Mouse (Mus musculus) forebrain, embryonic 13.5 days (tissue): ENCODE measurements around the gene Zeb2. TPM values are rescaled to one million over a fixed set of nuclear protein-coding genes. Genes with fewer than 3 reads are reported as not detected.

ENCODE experiments used
- ATAC-seq: fragments of 200-750 bp; cut with Nextera tagmentation; 2 replicates; pipeline ENCODE4 v1.8.0; 2017
- H3K27ac ChIP-seq: fragments of 300-500 bp; sonication (generic); 2 replicates; pipeline ENCODE4 v1.5.1; 2015; ENCODE audit warnings: inconsistent platforms, mild to moderate bottlenecking, moderate library complexity
- H3K27me3 ChIP-seq: fragments of 300-500 bp; sonication (generic); 2 replicates; pipeline ENCODE4 v1.6.1; 2015; ENCODE audit warnings: mild to moderate bottlenecking, inconsistent platforms
- H3K36me3 ChIP-seq: fragments of 300-500 bp; sonication (generic); 2 replicates; pipeline ENCODE4 v1.6.1; 2015; ENCODE audit warnings: mild to moderate bottlenecking, inconsistent platforms; ENCODE audit not compliant: poor library complexity, severe bottlenecking
- H3K4me1 ChIP-seq: fragments of 300-500 bp; sonication (generic); 2 replicates; pipeline ENCODE4 v1.6.1; 2015; ENCODE audit warnings: inconsistent platforms
- H3K4me2 ChIP-seq: fragments of 300-500 bp; sonication (generic); 2 replicates; pipeline ENCODE4 v1.6.1; 2015; ENCODE audit warnings: inconsistent platforms, mild to moderate bottlenecking, moderate library complexity
- H3K4me3 ChIP-seq: fragments of 300-500 bp; sonication (generic); 2 replicates; pipeline ENCODE4 v1.5.1; 2015; ENCODE audit warnings: mild to moderate bottlenecking, inconsistent platforms
- H3K9ac ChIP-seq: fragments of 300-500 bp; sonication (generic); 2 replicates; pipeline ENCODE4 v1.6.1; 2015; ENCODE audit warnings: mild to moderate bottlenecking, inconsistent platforms
- H3K9me3 ChIP-seq: fragments of 300-500 bp; sonication (generic); replicated peaks from 2 replicates; pipeline ENCODE4 v1.6.1; 2016; ENCODE audit warnings: inconsistent platforms
- WGBS: fragments of 180-500 bp; shearing (Covaris S2); methylation state at CpG from one replicate; pipeline ENCODE4 v1.1.7; 2015; 5-methylcytosine and 5-hydroxymethylcytosine counted together
- polyA plus RNA-seq: library from polyadenylated mRNA; unstranded; fragments of >200 nt; fragmentation: Nextera tagmentation; extraction: Ambion mirVana; gene quantifications from 2 replicates; pipeline ENCODE4 v1.2.1, GENCODE M21; 2015

Gene Zeb2
- polyA plus RNA-seq, 1 experiment from 2014 or later, result 85.4 TPM

DNA sequence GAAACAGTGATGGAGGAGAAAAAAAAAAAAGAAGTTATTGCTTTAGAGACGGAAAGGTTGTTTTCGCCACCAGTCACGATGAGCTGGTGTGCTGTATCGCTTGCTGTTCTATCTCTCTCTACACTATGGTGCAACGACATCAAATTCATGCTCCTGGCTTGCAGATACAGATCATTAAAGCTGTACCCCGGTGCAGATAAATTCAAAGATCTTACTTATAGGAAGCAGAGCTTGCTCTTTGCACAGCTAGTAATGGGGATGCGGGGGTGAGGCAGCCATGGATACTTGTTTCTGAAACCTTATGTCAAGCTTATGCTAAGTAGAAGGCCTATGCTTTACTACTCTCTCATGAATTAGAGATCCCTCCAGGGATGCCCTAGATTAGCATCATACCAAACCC, 23.7 kb downstream of the Zeb2 start:
- peaks cover 19% of the 10 kb centered on the region for H3K36me3 ChIP-seq
- no peak overlapping the region for H3K4me3 ChIP-seq
- no peak for ATAC-seq
- no peaks in the 10 kb centered on the region for H3K27me3 ChIP-seq
- peak overlapping the region; percentile 59 for H3K27ac ChIP-seq
- no peaks in the 10 kb centered on the region for H3K9me3 ChIP-seq
- peaks cover 90% of the 10 kb centered on the region for H3K4me1 ChIP-seq
- WGBS, result 89% methylated on average over 7 of the region's 7 CpGs
- no peak overlapping the region for H3K4me2 ChIP-seq
- H3K9ac ChIP-seq, result no peak overlapping the region

DNA sequence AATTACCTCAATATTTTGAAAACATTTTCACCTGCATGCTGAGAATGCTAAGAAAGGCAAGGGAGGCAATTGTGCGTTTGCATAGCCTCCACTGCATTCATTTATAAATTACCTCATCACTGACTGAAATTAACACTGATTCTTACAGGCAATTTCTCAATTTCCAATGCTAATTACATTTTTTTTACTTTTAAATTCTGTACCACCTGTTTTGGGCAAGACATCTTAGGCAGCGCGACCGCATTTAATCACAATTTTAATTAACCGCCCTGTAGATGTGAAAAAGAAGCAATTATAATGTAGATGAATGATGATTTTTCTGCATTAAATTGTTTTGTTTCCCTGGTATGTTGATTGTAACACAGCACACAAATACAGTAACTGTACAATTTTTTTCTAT, 24.5 kb downstream of the Zeb2 start:
- Histone ChIP-seq H3K4me1 (peaks cover 92% of the 10 kb centered on the region), H3K36me3 (peaks cover 19% of the 10 kb centered on the region), H3K27ac (no peak overlapping the region; the same call in 1 of the 2 replicates), H3K4me3 (no peak overlapping the region), H3K27me3 (no peaks in the 10 kb centered on the region), H3K9ac (no peak overlapping the region), H3K4me2 (no peak overlapping the region), H3K9me3 (no peaks in the 10 kb centered on the region)
- peak; percentile 37; the same call in 1 of the 2 replicates for ATAC-seq
- 55% methylated on average over 5 of the region's 5 CpGs for WGBS

DNA sequence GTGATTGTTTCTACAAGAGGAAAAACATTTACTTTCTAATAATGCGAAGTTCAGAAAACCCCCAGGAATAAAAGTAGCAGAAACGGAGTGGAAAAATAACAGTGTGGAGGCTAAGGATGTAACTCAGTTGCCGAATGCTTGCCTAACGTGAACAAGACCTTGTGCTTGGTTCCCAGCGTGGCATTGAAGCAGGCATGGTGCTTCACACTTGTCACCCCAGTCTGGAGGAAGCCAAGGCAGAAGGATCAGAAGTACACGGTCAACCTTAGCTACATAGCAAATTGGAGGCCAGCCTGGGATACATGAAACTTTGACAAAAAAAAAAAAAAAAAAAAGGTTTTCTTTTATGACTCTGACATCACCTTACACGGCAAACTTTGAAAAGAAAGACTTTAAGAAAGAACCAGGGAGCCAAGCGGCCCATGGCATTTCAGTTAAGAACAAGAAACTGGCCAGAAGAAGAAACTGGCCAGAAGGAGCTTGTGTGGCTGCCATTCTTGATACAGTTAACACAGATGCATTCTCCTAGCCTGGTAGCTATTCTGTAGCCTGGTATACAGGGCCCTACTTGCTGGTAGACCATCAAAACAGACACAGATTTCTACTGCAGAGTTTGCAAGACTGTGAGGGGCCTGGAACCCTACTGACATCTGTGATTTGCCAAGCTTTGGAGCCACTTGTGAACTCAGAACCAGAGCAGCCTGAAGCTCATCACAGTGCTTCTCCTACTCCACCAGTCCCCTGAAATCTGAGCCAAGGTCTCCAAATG, 26.5 kb downstream of the Zeb2 start:
- H3K27me3 ChIP-seq, result no peaks in the 10 kb centered on the region
- H3K9me3 ChIP-seq, result no peaks in the 10 kb centered on the region
- peaks cover 76% of the 10 kb centered on the region for H3K4me1 ChIP-seq
- no peak overlapping the region for H3K4me3 ChIP-seq
- no peak overlapping the region for H3K9ac ChIP-seq
- ATAC-seq, result no peak
- WGBS, result 91% methylated on average over 8 of the region's 8 CpGs
- H3K36me3 ChIP-seq, result peaks cover 19% of the 10 kb centered on the region
- H3K4me2 ChIP-seq, result no peak overlapping the region
- H3K27ac ChIP-seq, result no peak overlapping the region

DNA sequence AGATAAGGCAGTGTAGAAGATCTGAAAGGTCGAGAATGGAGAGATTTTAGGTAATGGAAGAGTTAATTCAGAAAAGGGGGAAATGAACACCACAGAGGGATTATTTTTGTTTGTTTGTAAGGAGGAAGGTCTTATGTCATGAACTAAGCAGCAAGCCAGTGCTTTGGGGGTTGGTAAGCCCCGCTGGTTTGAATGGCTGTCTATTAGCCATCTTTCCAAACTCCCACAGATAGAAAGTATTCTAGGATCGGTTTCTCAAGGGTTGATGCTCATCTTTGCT, 28.0 kb downstream of the Zeb2 start:
- peaks cover 69% of the 10 kb centered on the region for H3K4me1 ChIP-seq
- peaks cover 15% of the 10 kb centered on the region; the same call in 1 of the 2 replicates for H3K36me3 ChIP-seq
- no peak overlapping the region for H3K4me3 ChIP-seq
- H3K27ac ChIP-seq, result peak overlapping the region; percentile 27; the same call in 1 of the 2 replicates
- no peak for ATAC-seq
- no peaks in the 10 kb centered on the region for H3K27me3 ChIP-seq
- no peaks in the 10 kb centered on the region for H3K9me3 ChIP-seq
- H3K9ac ChIP-seq, result no peak overlapping the region
- H3K4me2 ChIP-seq, result 0 out of 2 replicates have a peak overlapping the region, but pooled peaks have one; percentile 10
- 56% methylated on average over 3 of the region's 3 CpGs for WGBS

GRCm38 (mm10) chr2:45088435-45089250, 28.6 kb downstream of the Zeb2 start:
- WGBS, result 25% methylated on average over 15 of the region's 15 CpGs
- peaks cover 70% of the 10 kb centered on the region for H3K4me1 ChIP-seq
- H3K36me3 ChIP-seq, result peaks cover 11% of the 10 kb centered on the region; the same call in 1 of the 2 replicates
- no peaks in the 10 kb centered on the region for H3K27me3 ChIP-seq
- H3K9me3 ChIP-seq, result no peaks in the 10 kb centered on the region
- no peak for ATAC-seq
- H3K4me2 ChIP-seq, result peak overlapping the region; percentile 10
- H3K9ac ChIP-seq, result no peak overlapping the region
- no peak overlapping the region for H3K4me3 ChIP-seq
- H3K27ac ChIP-seq, result 0 out of 2 replicates have a peak overlapping the region, but pooled peaks have one; percentile 22

GRCm38 (mm10) chr2:45087208-45087607, 30.0 kb downstream of the Zeb2 start:
- H3K9me3 ChIP-seq, result no peaks in the 10 kb centered on the region
- H3K9ac ChIP-seq, result no peak overlapping the region
- no peaks in the 10 kb centered on the region for H3K27me3 ChIP-seq
- peaks cover 70% of the 10 kb centered on the region for H3K4me1 ChIP-seq
- ATAC-seq, result no peak
- H3K36me3 ChIP-seq, result peaks cover 9% of the 10 kb centered on the region; the same call in 1 of the 2 replicates
- H3K4me3 ChIP-seq, result no peak overlapping the region
- H3K4me2 ChIP-seq, result no peak overlapping the region
- 73% methylated on average over 4 of the region's 4 CpGs for WGBS
- no peak overlapping the region for H3K27ac ChIP-seq

GRCm38 (mm10) chr2:45085653-45086052, 31.5 kb downstream of the Zeb2 start:
- Histone ChIP-seq H3K9ac (no peak overlapping the region), H3K4me2 (no peak overlapping the region), H3K9me3 (no peaks in the 10 kb centered on the region), H3K27me3 (no peaks in the 10 kb centered on the region), H3K27ac (no peak overlapping the region), H3K36me3 (peaks cover 4% of the 10 kb centered on the region; the same call in 1 of the 2 replicates), H3K4me1 (peaks cover 73% of the 10 kb centered on the region), H3K4me3 (no peak overlapping the region)
- WGBS, result 89% methylated on average over 5 of the region's 5 CpGs
- no peak for ATAC-seq

- ATAC-seq, result peak; percentile 40; the same call in 1 of the 2 replicates
- H3K4me2 ChIP-seq, result no peak overlapping the region; the same call in 1 of the 2 replicates
Measured at GRCm38 (mm10) chr2:45083042-45083441, 34.2 kb downstream of the Zeb2 start.

DNA sequence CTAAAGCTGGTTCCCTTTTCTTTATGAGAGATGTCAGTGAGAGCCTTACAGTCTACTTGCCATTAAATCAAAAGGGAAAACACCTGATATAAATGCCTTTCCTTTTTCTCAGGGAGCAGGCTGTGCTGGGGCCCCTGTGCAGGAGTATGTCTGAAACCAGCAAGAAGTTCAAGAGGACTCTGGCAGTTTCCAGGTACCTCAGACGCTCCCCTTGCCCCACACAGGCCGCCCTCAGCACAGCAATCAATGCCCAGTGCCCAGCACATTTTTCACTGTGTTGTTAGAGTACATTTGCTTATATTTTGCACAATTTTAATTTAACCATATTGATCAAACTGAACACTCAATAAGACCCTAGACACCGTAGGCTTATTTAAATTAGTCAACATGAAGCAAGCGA, 35.6 kb downstream of the Zeb2 start:
- WGBS, result 74% methylated on average over 4 of the region's 4 CpGs

More at GRCm38 (mm10) chr2:45083042-45083441, 34.2 kb downstream of the Zeb2 start:
- Histone ChIP-seq H3K9ac (no peak overlapping the region), H3K4me1 (peaks cover 51% of the 10 kb centered on the region), H3K36me3 (0 out of 2 replicates have a peak, but pooled peaks cover 4% of the 10 kb centered on the region), H3K4me3 (no peak overlapping the region), H3K9me3 (no peaks in the 10 kb centered on the region), H3K27ac (no peak overlapping the region), H3K27me3 (no peaks in the 10 kb centered on the region)
- 34% methylated on average over 10 of the region's 10 CpGs for WGBS

GRCm38 (mm10) chr2:45077938-45078487, 39.2 kb downstream of the Zeb2 start:
- Histone ChIP-seq H3K9me3 (no peaks in the 10 kb centered on the region), H3K36me3 (peaks cover 3% of the 10 kb centered on the region; the same call in 1 of the 2 replicates), H3K27ac (no peak overlapping the region), H3K4me2 (no peak overlapping the region), H3K4me1 (peaks cover 30% of the 10 kb centered on the region), H3K9ac (no peak overlapping the region), H3K4me3 (no peak overlapping the region), H3K27me3 (no peaks in the 10 kb centered on the region)
- ATAC-seq, result no peak
- 60% methylated on average over 3 of the region's 3 CpGs for WGBS

More for the DNA sequence above, 35.6 kb downstream of the Zeb2 start:
- no peak overlapping the region for H3K27ac ChIP-seq
- no peak overlapping the region for H3K4me3 ChIP-seq
- no peak for ATAC-seq
- peaks cover 7% of the 10 kb centered on the region; the same call in 1 of the 2 replicates for H3K36me3 ChIP-seq
- H3K27me3 ChIP-seq, result no peaks in the 10 kb centered on the region
- no peak overlapping the region for H3K4me2 ChIP-seq
- H3K4me1 ChIP-seq, result peaks cover 45% of the 10 kb centered on the region
- H3K9me3 ChIP-seq, result no peaks in the 10 kb centered on the region
- no peak overlapping the region for H3K9ac ChIP-seq

- Histone ChIP-seq H3K9ac (no peak overlapping the region), H3K4me1 (peaks cover 30% of the 10 kb centered on the region), H3K9me3 (no peaks in the 10 kb centered on the region), H3K4me2 (no peak overlapping the region), H3K27me3 (no peaks in the 10 kb centered on the region), H3K4me3 (no peak overlapping the region), H3K36me3 (peaks cover 3% of the 10 kb centered on the region; the same call in 1 of the 2 replicates), H3K27ac (no peak overlapping the region)
- WGBS, result 90% methylated on average over 5 of the region's 5 CpGs
- no peak for ATAC-seq
Measured at GRCm38 (mm10) chr2:45077383-45077782, 39.8 kb downstream of the Zeb2 start.

- no peak overlapping the region for H3K27ac ChIP-seq
- H3K4me3 ChIP-seq, result no peak overlapping the region
- H3K9ac ChIP-seq, result no peak overlapping the region
- ATAC-seq, result no peak
- peaks cover 3% of the 10 kb centered on the region; the same call in 1 of the 2 replicates for H3K36me3 ChIP-seq
- no peaks in the 10 kb centered on the region for H3K9me3 ChIP-seq
- peaks cover 36% of the 10 kb centered on the region for H3K4me1 ChIP-seq
- H3K27me3 ChIP-seq, result no peaks in the 10 kb centered on the region
- H3K4me2 ChIP-seq, result no peak overlapping the region
- 5% methylated on average over 6 of the region's 6 CpGs for WGBS
Measured at GRCm38 (mm10) chr2:45073025-45073424, 44.2 kb downstream of the Zeb2 start.
